Mouse (Mus musculus): ENCODE measurements around the gene Timmdc1.
"Not testable (repeated sequence)": the region's sequence is repeated elsewhere in the genome, so short reads cannot be mapped to it uniquely, and the experiment has no call there.

Gene Timmdc1

DNA sequence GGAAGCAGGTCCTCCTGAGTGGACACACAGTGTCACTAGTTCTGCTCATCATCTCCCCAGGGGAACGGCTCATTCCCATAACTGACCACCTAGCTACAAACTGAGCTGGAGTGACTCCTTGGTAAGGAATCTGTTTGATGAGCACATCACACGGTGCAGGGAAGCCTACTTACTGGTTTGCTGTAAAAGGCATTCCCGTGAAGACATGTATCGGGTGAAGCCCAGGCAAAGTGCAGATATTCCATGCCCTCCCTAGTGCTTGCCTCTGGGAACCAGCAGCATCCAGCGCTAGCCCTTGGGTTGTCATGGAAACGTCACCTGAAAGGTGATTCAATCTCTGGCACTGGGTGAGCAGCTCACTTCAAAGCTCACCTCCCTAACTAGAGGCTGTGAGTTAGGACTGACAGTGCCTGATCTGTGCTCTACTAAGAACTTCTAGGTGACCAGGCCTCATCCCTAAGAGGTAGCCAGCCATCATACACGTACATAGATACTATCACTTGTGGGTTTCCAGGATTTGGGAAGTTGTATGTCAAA, 25.8 kb downstream of the Timmdc1 start:
- ATAC-seq (ENCODE audit: low TSS enrichment) = no peak

DNA sequence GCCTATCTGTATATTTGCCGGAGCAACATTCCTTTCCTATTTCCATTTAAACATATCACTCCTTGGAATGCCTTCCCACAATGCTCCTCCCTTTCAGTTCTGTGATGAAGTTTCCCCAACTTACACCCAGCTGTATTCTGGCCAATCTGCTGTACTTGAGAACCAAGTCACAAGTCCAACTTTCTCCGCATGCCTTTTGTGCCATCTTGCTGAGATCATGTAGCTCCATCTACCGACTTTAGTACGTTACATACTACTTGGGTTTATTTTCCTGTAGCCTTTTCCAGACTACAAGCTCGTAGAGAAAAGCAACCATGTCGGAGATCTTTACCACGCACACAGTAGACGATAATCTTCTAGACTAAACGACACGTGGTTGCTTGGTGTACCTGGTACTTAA, 28.6 kb downstream of the Timmdc1 start:
- peak; percentile 76 for ATAC-seq (ENCODE audit: low TSS enrichment)

DNA sequence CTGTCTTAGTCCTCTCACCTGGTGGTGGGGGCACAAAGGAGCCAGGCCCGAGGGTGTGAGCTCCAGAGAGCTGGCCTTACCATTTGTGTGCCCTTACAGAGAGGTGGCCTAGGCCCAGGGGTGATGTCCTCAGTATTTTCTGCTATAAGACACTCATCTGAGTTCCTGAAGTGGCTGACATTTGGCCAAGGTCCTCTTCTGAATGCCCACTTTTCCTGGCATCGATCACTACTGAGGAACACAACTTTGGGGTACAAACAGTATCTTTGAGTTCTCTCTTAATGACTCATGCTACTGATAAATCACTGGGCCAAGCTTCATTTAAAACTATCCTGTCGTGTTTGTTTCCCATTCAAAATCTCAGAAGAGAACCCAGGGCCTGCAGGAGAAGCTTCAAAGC, 29.9 kb downstream of the Timmdc1 start:
- ATAC-seq (ENCODE audit: low TSS enrichment) = no peak

DNA sequence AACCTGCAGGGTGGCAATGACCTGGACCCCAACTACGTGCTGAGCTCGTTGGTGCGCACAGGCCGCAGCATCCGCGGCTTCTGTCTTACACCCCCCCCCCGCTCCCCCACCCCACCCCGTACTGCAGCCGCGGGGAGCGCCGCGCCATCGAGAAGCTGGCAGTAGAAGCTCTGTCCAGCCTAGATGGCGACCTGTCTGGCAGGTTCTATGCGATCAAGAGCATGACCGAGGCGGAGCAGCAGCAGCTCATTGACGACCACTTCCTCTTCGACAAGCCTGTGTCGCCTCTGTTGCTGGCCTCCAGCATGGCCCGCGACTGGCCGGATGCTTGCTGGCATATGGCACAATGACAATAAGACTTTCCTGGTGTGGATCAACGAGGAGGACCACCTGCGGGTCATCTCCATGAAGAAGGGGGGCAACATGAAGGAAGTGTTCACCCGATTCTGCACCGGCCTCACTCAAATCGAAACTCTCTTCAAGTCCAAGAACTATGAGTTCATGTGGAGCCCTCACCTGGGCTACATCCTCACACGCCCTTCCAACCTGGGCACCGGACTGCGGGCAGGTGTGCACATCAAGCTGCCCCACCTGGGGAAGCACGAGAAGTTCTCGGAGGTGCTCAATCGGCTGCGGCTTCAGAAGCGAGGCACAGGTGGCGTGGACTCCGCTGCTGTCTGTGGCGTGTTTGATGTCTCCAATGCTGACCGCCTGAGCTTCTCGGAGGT, 38.7 kb downstream of the Timmdc1 start:
- ATAC-seq (ENCODE audit: low TSS enrichment) = no peak

DNA sequence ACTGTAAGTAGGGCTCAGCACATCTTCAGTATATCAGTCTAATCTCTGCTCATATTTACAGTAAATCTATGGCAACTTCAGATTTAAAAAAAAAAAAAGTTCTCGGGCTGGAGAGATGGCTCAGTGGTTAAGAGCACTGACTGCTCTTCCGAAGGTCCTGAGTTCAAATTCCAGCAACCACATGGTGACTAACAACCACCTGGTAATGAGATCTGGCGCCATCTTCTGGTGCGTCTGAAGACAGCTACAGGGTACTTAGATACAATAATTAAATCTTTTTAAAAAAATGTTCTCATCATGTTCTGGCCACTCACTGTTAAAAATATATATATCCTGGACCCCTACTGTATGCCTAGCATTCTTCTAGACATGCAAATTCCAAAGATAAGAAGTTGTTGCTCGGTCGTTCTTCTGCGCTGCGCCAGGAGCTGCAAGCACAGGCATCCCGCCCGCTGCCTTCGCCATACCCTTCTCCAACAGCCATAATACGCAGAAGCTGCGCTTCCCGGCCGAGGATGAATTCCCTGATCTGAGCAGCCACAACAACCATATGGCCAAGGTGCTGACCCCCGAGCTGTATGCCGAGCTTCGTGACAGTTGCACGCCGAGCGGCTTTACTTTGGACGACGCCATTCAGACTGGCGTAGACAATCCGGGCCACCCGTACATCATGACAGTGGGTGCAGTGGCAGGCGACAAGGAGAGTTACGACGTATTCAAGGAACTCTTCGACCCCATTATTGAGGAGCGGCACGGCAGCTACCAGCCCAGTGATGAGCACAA, 39.5 kb downstream of the Timmdc1 start:
- no peak; the same call in 1 of the 2 replicates for ATAC-seq (ENCODE audit: low TSS enrichment)

DNA sequence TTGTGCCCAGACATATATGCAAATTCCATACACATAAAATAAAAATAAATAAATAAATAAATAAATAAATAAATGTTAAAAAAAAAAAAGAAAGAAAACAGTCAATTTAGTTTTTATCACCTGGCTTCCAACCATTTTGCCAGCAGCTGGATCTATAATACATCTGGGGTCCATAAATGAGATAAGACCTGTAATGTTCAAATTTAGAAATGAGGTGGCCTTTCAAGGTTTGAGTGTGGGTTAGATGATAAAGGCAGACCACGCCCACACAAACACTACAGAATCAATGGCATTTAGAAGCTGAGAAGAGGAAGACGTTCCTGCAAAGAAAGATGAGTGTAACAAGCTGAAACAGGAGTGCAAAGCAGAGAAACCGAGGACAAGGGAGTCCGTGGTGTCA, 41.1 kb downstream of the Timmdc1 start:
- ATAC-seq (ENCODE audit: low TSS enrichment) = no peak

DNA sequence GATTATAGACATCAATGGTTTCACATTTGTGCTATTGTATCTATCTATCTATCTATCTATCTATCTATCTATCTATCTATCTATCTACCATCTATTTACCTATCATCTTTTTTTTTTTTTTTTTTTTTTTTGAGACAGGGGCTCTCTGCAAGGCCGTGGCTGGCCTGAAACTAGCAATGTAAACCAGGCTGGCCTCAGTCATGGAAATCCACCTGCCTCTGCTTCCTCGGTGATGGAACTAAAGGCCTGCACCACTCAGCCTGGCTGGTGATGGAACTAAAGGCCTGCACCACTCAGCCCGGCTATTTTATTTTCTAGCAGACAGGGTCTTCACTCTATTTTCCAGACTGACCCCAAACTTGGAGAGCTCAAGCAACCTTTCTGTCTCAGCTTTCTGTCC, 44.2 kb downstream of the Timmdc1 start:
- ATAC-seq (ENCODE audit: low TSS enrichment) = no peak

DNA sequence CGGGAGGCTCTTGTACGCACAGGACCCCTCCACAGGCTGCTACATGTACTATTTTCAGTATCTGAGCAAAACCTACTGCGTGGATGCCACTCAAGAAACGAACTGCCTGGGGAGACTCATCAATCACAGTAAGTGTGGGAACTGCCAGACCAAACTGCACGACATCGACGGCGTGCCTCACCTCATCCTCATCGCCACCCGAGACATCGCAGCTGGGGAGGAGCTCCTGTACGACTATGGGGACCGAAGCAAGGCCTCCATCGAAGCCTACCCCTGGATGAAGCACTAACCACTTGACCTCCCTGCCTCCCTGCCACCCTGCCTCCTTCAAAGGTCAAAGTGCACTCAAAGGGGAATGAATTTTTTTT, 45.2 kb downstream of the Timmdc1 start:
- not testable (repeated sequence) for ATAC-seq (ENCODE audit: low TSS enrichment)

DNA sequence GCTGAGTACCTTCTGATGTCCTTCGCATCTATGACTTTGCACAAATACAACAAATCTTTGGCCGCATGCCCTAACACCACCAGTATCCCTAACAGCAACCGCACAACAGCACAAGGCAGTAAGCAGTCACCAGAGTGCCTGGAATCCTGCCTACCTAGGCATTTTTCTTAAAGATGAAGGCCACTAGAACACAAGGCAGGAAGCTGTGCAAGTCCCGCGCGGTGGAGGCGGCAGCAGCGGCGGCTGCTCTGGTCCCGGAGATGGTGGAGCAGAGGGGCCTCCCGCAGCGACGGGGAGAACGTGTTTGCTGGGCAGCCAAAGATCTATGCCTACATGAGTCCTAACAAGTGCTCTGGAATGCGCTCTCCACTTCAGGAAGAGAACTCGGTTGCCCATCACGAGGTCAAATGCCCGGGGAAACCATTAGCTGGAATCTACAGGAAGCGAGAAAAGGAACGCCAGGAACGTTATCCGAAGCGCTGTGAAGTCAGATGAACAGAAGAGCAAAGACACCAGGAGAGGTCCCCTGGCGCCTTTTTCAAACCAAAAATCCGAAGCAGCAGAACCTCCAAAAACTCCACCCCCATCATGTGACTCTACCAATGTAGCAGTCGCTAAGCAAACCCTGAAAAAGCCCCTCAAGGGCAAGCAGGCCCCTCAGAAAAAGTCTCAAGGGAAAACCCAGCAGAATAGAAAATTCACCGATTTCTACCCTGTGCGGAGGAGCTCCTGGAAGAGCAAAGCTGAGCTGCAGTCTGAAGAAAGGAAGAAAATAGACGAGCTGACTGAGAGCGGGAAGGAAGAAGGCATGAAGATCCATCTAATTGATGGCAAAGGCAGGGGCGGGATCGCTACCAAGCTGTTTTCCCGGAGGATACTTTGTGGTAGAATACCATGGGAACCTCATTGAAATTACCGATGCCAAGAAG, 45.9 kb downstream of the Timmdc1 start:
- peak; percentile 87 for ATAC-seq (ENCODE audit: low TSS enrichment)

DNA sequence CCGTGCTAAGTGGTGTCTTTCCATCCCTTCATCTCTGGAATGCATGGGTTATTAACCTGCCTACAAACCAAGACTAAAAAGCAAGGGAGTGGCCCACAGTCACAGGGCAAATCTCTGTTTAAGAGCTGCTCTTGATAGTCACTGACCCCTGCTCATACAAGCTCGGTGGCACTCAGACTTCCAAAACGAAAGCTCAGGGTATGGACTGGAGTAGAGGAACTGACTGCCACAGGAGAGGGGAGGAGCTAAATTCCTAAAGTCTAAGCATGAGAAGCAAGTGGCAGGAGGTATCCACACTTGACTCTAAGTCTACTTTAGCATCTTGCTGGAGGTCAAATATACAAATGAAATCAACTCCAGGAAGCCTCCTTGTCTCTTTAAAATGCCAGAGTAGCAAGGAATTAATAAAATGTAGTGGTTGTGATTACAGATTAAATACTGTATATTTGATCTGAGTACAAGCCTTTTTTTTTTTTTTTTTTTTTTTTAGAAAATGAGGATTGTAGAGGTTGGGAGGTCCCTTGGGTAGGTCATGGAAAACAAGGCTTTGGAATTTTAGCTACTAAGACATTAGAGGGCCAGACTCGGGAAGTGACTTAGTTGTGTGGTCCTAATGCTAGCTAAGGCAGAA, 46.7 kb downstream of the Timmdc1 start:
- peak; percentile 32; the same call in 1 of the 2 replicates for ATAC-seq (ENCODE audit: low TSS enrichment)

DNA sequence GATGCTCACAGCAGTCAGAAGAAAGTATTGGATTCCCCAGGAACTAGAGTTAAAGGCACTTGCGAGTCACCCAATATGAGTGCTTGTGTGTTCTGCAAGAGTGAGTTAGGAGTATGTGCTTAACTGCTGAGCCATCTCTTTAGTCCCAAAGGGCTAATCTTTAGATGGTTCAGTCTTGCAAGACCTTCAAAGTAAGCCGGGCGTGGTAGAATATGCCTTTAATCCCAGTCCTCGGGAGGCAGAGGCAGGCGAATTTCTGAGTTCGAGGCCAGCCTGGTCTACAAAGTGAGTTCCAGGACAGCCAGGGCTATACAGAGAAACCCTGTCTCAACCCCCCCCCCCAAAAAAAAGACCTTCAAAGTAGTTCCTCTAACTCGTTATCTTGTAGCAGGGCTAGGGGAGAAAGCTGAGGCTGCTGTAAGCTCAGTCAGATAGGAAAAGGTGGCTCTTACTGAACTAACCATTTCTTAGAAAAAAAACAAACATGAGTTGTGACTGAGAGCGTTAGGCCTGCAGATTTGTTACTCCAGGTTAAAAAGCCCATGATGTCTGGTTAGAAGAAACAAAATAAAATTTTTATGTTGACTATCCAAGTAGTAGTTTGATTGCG, 47.7 kb downstream of the Timmdc1 start:
- no peak for ATAC-seq (ENCODE audit: low TSS enrichment)

DNA sequence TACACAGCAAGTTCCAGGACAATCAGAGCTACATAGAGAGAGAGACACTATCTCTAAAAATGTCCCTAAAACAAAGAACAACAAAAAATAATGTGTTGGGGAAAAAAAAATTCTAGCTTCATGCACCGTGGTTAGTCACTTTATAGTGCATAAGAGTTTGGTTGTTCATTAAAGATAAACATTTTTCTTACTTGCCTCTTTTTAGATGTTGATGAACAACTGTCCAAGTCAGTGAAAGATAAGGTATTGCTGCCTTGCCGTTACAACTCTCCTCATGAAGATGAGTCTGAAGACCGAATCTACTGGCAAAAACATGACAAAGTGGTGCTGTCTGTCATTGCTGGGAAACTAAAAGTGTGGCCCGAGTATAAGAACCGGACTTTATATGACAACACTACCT, 48.8 kb downstream of the Timmdc1 start:
- no peak for ATAC-seq (ENCODE audit: low TSS enrichment)

DNA sequence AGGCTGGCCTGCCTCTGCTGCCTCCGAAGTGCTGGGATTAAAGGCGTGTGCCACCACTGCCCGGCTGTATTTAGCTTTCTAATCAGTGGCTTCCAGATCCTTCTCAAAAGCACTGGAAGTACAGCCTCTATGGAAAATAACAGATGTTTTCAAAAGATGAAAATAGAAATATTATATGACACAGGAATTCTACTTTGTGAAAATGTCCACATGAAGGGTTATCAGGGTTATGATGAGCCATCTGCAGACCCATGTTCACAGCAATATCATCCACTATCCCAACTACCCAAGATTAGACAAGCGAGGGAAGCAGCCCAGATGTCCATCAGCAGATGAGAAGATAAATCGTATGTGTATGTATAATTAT, 50.0 kb downstream of the Timmdc1 start:
- no peak for ATAC-seq (ENCODE audit: low TSS enrichment)

DNA sequence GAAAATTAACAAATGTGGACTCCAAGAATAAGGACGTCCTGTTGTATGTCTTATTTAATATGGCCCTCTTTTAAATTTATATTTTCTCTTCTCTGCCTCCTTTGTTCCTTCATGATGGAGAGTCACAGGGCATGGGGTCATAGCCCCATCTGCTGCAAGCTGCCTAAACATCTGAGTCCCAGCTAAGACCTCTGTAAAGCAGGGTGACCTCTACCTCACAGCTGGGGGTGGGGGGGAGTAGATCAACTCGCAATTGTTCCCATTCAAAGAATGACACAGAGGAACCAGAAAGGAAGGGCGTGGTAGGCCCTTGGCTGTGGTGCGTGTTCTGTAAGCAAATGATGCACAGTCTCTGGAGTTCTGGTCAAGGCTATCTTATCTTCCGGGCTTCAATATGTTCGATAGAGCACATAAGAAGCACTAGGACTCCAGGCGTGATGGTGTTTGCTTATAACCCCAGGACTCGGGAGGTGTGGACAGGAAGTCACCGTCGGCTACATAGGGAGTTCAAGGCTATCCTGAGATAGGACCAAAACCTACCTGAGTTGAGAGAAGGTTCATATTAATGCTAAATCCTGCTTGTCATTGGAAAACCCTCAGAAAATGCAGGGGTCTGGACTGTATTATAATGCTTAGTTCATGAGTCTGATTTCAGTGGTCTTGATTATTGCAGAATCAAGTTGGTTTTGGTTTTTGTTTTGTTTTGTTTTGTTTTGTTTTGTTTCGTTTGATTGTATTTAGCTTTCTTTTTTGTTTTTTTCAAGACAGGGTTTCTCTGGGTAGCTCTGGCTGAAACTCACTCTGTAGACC, 50.6 kb downstream of the Timmdc1 start:
- no peak for ATAC-seq (ENCODE audit: low TSS enrichment)

DNA sequence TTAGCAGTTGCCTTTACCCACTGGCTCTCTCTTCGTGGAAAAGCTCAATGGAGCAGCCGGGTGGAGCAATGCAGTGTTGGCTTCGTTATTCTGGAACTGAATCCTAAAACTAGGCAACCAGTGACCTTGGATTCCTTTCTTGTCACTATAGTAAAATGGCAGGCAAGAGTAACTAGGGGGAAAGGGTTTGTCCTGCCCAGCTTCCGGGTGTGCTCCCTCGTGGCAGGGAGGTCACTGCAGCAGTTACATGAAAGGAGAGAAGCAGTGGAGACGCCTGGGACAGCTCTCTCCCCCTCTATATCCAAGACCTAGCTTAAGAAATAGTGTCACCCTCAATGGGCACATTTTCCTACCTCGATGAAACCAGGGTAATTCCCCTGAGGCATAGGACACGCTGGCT, 53.0 kb downstream of the Timmdc1 start:
- ATAC-seq (ENCODE audit: low TSS enrichment) = no peak

DNA sequence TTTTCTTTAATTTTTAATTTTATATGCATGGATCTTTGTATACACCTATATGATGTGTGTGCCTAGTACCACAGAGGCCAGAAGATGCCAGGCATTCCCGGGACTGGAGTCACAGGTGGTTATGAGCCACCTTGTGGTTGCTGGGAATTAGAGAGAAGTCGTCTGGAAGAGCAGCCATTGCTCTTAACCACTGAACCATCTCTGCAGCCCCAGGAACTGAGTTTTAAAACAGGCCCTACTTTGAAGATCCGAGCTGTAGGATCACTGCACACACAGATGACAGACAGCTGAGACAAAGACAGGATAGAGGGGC, 53.8 kb downstream of the Timmdc1 start:
- ATAC-seq (ENCODE audit: low TSS enrichment) = no peak

DNA sequence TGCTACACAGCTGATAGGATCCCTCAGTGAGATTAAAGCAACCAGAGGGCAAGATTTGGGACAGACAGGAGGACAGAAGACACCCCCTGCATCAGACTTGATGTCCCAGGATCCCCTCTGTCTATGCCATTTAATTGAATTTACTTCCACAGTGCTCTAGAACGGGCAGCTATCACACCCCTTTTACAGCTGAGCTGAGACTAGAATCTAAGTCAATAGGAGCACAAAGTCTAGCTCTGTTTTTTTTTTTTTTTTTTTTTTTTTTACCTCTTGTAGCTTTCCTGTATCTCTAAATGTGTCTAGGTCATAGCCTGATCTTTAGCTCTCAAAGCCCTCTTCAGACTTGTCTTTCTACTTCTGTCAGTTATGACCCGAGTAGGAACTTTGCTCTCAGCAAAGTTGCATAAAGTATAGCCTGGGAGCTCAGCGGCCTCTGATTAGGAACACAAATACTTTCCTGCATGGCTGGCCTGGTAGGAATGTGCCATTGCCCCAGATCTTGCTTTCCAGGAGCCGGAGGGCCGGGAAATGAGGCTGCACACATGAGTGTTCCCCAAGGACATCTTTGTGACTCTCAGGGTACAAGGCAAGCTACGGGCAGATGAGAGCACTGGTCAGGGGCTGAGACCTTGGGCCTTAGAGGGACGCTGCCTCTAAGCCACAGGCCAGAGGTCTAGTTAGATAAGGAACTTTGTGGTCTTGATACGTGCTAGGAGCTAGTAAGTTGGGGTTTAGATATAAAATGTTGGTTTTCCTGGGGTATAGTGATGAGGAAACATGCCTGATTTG, 54.4 kb downstream of the Timmdc1 start:
- no peak for ATAC-seq (ENCODE audit: low TSS enrichment)

DNA sequence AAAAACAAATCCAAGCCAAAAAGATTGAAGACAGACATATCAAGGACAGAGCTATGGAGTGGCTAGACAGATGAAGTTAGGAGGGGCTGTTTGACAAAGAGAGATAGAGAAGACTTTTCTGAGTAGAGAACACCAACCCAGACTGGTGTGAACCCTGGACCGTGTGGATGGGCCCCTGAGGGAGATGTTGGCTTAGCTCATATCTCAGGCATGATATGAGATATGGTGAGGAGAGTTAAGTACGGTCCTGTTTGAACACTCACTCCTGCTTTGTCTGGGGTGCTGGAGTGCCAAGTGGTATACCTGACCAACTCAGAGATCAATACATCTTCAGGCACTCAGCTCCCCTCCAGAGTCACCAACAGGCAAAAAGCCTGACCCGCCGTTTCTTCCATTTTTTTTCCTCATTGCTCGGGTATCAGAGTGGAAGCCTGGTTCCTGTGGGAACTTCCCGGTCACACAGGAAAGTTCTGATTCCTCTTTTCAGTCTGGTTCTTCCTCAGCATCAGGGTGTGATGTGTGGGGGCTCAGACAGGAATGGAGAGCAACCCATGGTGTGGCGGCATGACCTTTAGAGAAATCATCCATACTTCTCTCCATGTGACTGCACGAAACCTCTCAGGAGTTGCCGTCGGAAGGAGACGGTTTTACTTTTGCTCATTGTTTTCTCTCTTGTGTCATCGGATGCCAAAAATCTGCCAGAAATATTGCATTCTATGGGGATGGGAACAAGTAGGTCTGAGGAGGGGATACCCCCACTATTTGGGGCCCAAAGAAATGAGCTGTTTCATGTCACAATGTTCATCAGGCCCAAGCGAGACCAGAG, 55.2 kb downstream of the Timmdc1 start:
- no peak for ATAC-seq (ENCODE audit: low TSS enrichment)

DNA sequence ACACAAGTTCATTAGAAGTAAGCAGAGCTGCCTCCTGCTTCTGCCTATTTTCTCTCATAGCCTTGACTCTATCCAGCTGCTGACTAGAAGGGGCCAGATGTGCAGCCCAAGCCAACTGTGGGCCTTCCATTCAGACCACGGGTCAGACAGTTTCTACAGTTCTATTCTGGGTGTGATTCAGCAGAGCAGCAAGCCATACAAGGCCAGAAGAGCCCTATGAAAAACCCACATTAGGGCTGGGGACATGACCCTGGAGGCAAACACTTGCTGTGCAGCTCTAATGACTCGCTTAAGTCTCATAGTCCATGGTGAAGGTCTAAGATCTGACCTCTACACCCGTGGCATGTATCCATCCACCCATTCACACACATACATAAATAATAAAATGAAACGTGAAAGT, 56.4 kb downstream of the Timmdc1 start:
- ATAC-seq (ENCODE audit: low TSS enrichment) = no peak
